Mouse (Mus musculus): ENCODE data around the gene Cd4.

DNA sequence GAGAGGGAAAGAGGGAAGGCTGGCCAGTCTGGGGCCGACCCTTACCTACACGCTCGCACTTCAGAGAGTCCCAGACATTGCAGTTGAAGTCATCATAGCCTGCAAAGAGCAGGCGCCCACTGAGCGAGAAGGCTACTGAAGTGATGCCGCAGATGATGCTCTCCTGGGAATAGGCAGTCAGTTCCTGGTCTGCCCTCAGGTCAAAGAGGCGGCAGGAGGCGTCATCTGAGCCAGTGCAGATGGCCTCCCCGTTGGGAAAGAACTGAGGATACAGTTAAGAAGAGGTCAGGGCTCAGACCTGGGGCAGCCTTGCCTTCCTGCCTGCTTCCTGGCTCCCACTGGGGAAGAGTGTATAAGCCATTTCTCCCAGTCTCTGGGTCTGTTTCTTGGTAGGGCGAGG is 52.5 kb downstream of the Cd4 start:
- TF ChIP-seq POLR2A (IDR thresholded peaks at IDR 0.05; ENCODE audit: insufficient read length, low read depth) = no peak
- TF ChIP-seq MAX (IDR thresholded peaks at IDR 0.05; ENCODE audit: low read depth) = no peak
- no peak for TF ChIP-seq E2F4 (IDR thresholded peaks at IDR 0.05; ENCODE audit: insufficient read depth)
- TF ChIP-seq CEBPB (IDR thresholded peaks at IDR 0.05; ENCODE audit: insufficient read depth, poor library complexity, severe bottlenecking) = no peak
- no peak for TF ChIP-seq TCF3 (IDR thresholded peaks at IDR 0.05; ENCODE audit: insufficient read length, low read depth)
- TF ChIP-seq MYOD1 (IDR thresholded peaks at IDR 0.05; ENCODE audit: control insufficient read depth in 1 of 3, insufficient read length in 2 of 3, low read depth in 2 of 3) = no peak
- no peak for TF ChIP-seq POLR2AphosphoS2 (IDR thresholded peaks at IDR 0.05; ENCODE audit: insufficient read length, low read depth)
- no peak for TF ChIP-seq TCF12 (IDR thresholded peaks at IDR 0.05; ENCODE audit: insufficient read depth, poor library complexity, severe bottlenecking)
- no peak for TF ChIP-seq USF1 (IDR thresholded peaks at IDR 0.05; ENCODE audit: low read depth)
- TF ChIP-seq MYOG (IDR thresholded peaks at IDR 0.05; ENCODE audit: control insufficient read depth in 1 of 3, insufficient read depth in 1 of 3, insufficient read length in 2 of 3, low read depth in 2 of 3) = no peak
- TF ChIP-seq REST (IDR thresholded peaks at IDR 0.05; ENCODE audit: insufficient read depth, insufficient read length) = no peak

All from myocyte (in vitro differentiated cells).